Mouse (Mus musculus) layer of hippocampus, adult 8-10 months (tissue): ENCODE data around the gene Hist1h2bc. TPM values are rescaled to one million over a fixed set of nuclear protein-coding genes. Genes with fewer than 3 reads are reported as not detected.
"Not testable (repeated sequence)": the region's sequence is repeated elsewhere in the genome, so short reads cannot be mapped to it uniquely, and the experiment has no call there.

ENCODE experiments used
- DNase-seq, 2 experiments: peaks; one replicate each; pipeline ENCODE4 v3.0.0; 2022; ENCODE audit warnings: low spot score in 2 of 2
- total RNA-seq, 4 experiments: library from RNA; stranded (reverse); gene quantifications; 2 replicates each; pipeline ENCODE4 v1.2.4; 2022

The Hist1h2bc gene
- total RNA-seq, 4 experiments from 2014 or later = 33.4 to 55.2 (median 44.8) TPM

- DNase-seq = no peak
These were observed 15.0 kb downstream of the Hist1h2bc start for GRCm38 (mm10) chr13:23698996-23699395.

GRCm38 (mm10) chr13:23699767-23700166 is 15.8 kb downstream of the Hist1h2bc start:
- no peak for DNase-seq

- DNase-seq = peak; percentile 60 to 78
These were observed 17.0 kb downstream of the Hist1h2bc start for GRCm38 (mm10) chr13:23700786-23701520.

GRCm38 (mm10) chr13:23702220-23702619 is 18.2 kb downstream of the Hist1h2bc start:
- no peak for DNase-seq

- not testable (repeated sequence) for DNase-seq
These were observed 18.8 kb downstream of the Hist1h2bc start for GRCm38 (mm10) chr13:23702801-23703200.

- no peak for DNase-seq
These were observed 21.9 kb downstream of the Hist1h2bc start for GRCm38 (mm10) chr13:23705751-23706356.

GRCm38 (mm10) chr13:23706771-23707170 is 22.8 kb downstream of the Hist1h2bc start:
- DNase-seq = no peak

GRCm38 (mm10) chr13:23708041-23708440 is 24.0 kb downstream of the Hist1h2bc start:
- no peak for DNase-seq

GRCm38 (mm10) chr13:23708654-23709053 is 24.7 kb downstream of the Hist1h2bc start:
- no peak for DNase-seq

GRCm38 (mm10) chr13:23709714-23710373 is 25.8 kb downstream of the Hist1h2bc start:
- no peak for DNase-seq

GRCm38 (mm10) chr13:23710374-23711089 is 26.5 kb downstream of the Hist1h2bc start, which contains the start of gene Hfe:
TSS of gene Hfe (minus strand) at chr13:23710854.
- DNase-seq = no peak

GRCm38 (mm10) chr13:23716261-23717042 is 32.5 kb downstream of the Hist1h2bc start:
- no peak for DNase-seq

GRCm38 (mm10) chr13:23717176-23717575 is 33.2 kb downstream of the Hist1h2bc start:
- DNase-seq = no peak

- not testable (repeated sequence) for DNase-seq
These were observed 33.7 kb downstream of the Hist1h2bc start for GRCm38 (mm10) chr13:23717593-23718245.

- no peak for DNase-seq
These were observed 40.2 kb downstream of the Hist1h2bc start for GRCm38 (mm10) chr13:23724239-23724638.

GRCm38 (mm10) chr13:23725213-23725612 is 41.2 kb downstream of the Hist1h2bc start:
- no peak for DNase-seq

GRCm38 (mm10) chr13:23728472-23729191 is 44.6 kb downstream of the Hist1h2bc start:
- DNase-seq = no peak

- DNase-seq = peak in 1 of 2 experiments; percentile 4
These were observed 45.2 kb downstream of the Hist1h2bc start for GRCm38 (mm10) chr13:23729192-23729525.

GRCm38 (mm10) chr13:23729706-23730105 is 45.7 kb downstream of the Hist1h2bc start:
- peak in 1 of 2 experiments; percentile 1 for DNase-seq

- no peak for DNase-seq
These were observed 46.5 kb downstream of the Hist1h2bc start for GRCm38 (mm10) chr13:23730479-23730878.
